13 mouse cellular contexts compared by ENCODE assay signal in genomic region chr2:178735099-178735498, GRCm38 (mm10).
DNase-seq lines count a peak whose midpoint lies in the region; ATAC-seq and TF ChIP-seq lines count a peak whose summit lies in the region.
"Had no signal": no experiment of that assay in that cellular context is flagged by ENCODE, and none has a peak within 500 bp of the region (broad histone marks: within the 10 kb centered on the region; RNA-seq: fewer than 3 reads in every experiment).

No protein-coding gene starts in this region.

- no peaks in the 10 kb centered on the region for H3K9me3 ChIP-seq in midbrain, embryonic 10.5 days (replicated peaks)
- no peaks in the 10 kb centered on the region for H3K9me3 ChIP-seq in midbrain, embryonic 13.5 days
- H3K9me3 ChIP-seq: embryonic facial prominence, embryonic 12.5 days; stomach, embryonic 15.5 days had no signal

- 14% methylated on average over 2 of the region's 2 CpGs for WGBS in midbrain, embryonic 10.5 days
- WGBS in midbrain, embryonic 13.5 days = 7% methylated on average over 2 of the region's 2 CpGs

- TF ChIP-seq POLR2A in myocyte (IDR thresholded peaks at IDR 0.05; ENCODE audit: insufficient read length, low read depth) = no peak

- H3K36me3 ChIP-seq in midbrain, embryonic 10.5 days = no peaks in the 10 kb centered on the region
- no peaks in the 10 kb centered on the region for H3K36me3 ChIP-seq in midbrain, embryonic 13.5 days
- no peaks in the 10 kb centered on the region for H3K36me3 ChIP-seq in myocyte (ENCODE audit: control insufficient read depth, insufficient read depth)
- H3K36me3 ChIP-seq: embryonic facial prominence, embryonic 12.5 days; stomach, embryonic 15.5 days had no signal

- no peaks in the 10 kb centered on the region for H3K79me2 ChIP-seq in myocyte (ENCODE audit: control insufficient read depth, insufficient read depth)

- H3K9ac ChIP-seq in midbrain, embryonic 13.5 days (replicated peaks) = no peak overlapping the region
- H3K9ac ChIP-seq: embryonic facial prominence, embryonic 12.5 days; stomach, embryonic 15.5 days had no signal

- DNase-seq in gastrocnemius, postnatal 10 days = peak; percentile 13
- no peak for DNase-seq in gastrocnemius, postnatal 25 days
- DNase-seq in midbrain, embryonic 10.5 days (ENCODE audit: low spot score) = peak; percentile 26
- peak; percentile 59 for DNase-seq in embryo, embryonic 11.5 days (ENCODE audit: low read depth, low spot score)
- DNase-seq in Muller cell, postnatal 12 days (ENCODE audit: inconsistent ontology term) = no peak
- DNase-seq in cerebellum, adult 9-10 months = no peak
- DNase-seq: gastrocnemius, adult 2 months had no signal

- no peak overlapping the region for H3K27ac ChIP-seq in midbrain, embryonic 10.5 days (replicated peaks)
- H3K27ac ChIP-seq in midbrain, embryonic 13.5 days = no peak overlapping the region
- H3K27ac ChIP-seq: embryonic facial prominence, embryonic 12.5 days; gastrocnemius, adult 2 months; hindbrain, postnatal 0 days; stomach, embryonic 15.5 days had no signal

- no peaks in the 10 kb centered on the region; the same call in 1 of the 2 replicates for H3K4me1 ChIP-seq in midbrain, embryonic 10.5 days
- H3K4me1 ChIP-seq in midbrain, embryonic 13.5 days (replicated peaks) = no peaks in the 10 kb centered on the region
- H3K4me1 ChIP-seq: embryonic facial prominence, embryonic 12.5 days; megakaryocyte, embryonic 14.5 days; stomach, embryonic 15.5 days had no signal

- ATAC-seq in midbrain, embryonic 13.5 days = no peak
- ATAC-seq: hindbrain, postnatal 0 days had no signal

- H3K27me3 ChIP-seq in midbrain, embryonic 10.5 days (ENCODE audit: low read depth, poor library complexity, severe bottlenecking) = no peaks in the 10 kb centered on the region
- H3K27me3 ChIP-seq in midbrain, embryonic 13.5 days = no peaks in the 10 kb centered on the region
- H3K27me3 ChIP-seq in myocyte (ENCODE audit: control insufficient read depth, insufficient read depth, insufficient read length) = no peaks in the 10 kb centered on the region
- H3K27me3 ChIP-seq: embryonic facial prominence, embryonic 12.5 days; megakaryocyte, embryonic 14.5 days; stomach, embryonic 15.5 days had no signal

- H3K4me2 ChIP-seq in midbrain, embryonic 13.5 days (replicated peaks) = no peak overlapping the region
- H3K4me2 ChIP-seq in myocyte (ENCODE audit: low read depth) = no peak overlapping the region
- H3K4me2 ChIP-seq: embryonic facial prominence, embryonic 12.5 days; stomach, embryonic 15.5 days had no signal

- H3ac ChIP-seq in myocyte (ENCODE audit: control insufficient read depth, insufficient read length) = no peak overlapping the region

- no peak overlapping the region for H3K4me3 ChIP-seq in midbrain, embryonic 10.5 days
- H3K4me3 ChIP-seq in midbrain, embryonic 13.5 days (replicated peaks) = no peak overlapping the region
- H3K4me3 ChIP-seq in myocyte = no peak overlapping the region
- H3K4me3 ChIP-seq: embryonic facial prominence, embryonic 12.5 days; gastrocnemius, adult 2 months; megakaryocyte, embryonic 14.5 days; stomach, embryonic 15.5 days had no signal

TF ChIP-seq in myocyte, 11 proteins besides CTCF, POLR2A, EP300 and RAD21:
- peak; percentile 60 for TF ChIP-seq REST (IDR thresholded peaks at IDR 0.05; ENCODE audit: insufficient read depth, insufficient read length)
- TF ChIP-seq POLR2AphosphoS2 (IDR thresholded peaks at IDR 0.05; ENCODE audit: insufficient read length, low read depth) = no peak

Comparison
In these comparisons a context has a peak if more than half of its experiments do, and no peak if none do; other contexts are left out.
1. DNase-seq: peak in gastrocnemius, postnatal 10 days (single experiment), midbrain, embryonic 10.5 days (single experiment) and embryo, embryonic 11.5 days (single experiment); none in gastrocnemius, postnatal 25 days (single experiment), Muller cell, postnatal 12 days (single experiment) and cerebellum, adult 9-10 months (single experiment).